Mouse (Mus musculus): ENCODE results near the gene Hivep1. TPM values are rescaled to one million over a fixed set of nuclear protein-coding genes. Genes with fewer than 3 reads are reported as not detected.

Hivep1 gene
- polyA plus RNA-seq, 1 experiment = 38.2 TPM

- Histone ChIP-seq H3K4me3 (replicated peaks) (peak overlapping the region; percentile 64), H3K36me3 (replicated peaks; ENCODE audit: low read length) (peaks cover 38% of the 10 kb centered on the region), H3K4me1 (peaks cover 89% of the 10 kb centered on the region), H3K9me3 (peaks cover 3% of the 10 kb centered on the region; the same call in 1 of the 2 replicates), H3K27me3 (replicated peaks) (no peaks in the 10 kb centered on the region)
- TF ChIP-seq GATA1 (IDR thresholded peaks at IDR 0.05; ENCODE audit: borderline replicate concordance, low read length) = no peak
- no peak for TF ChIP-seq FLI1 (IDR thresholded peaks at IDR 0.05; ENCODE audit: low read length)
Observed at GRCm38 (mm10) chr13:42093268-42094042, 41.6 kb downstream of the Hivep1 start.

- TF ChIP-seq GATA1 (IDR thresholded peaks at IDR 0.05; ENCODE audit: borderline replicate concordance, low read length) = no peak
- no peak for TF ChIP-seq FLI1 (IDR thresholded peaks at IDR 0.05; ENCODE audit: low read length)
- no peaks in the 10 kb centered on the region for H3K27me3 ChIP-seq (replicated peaks)
- peaks cover 89% of the 10 kb centered on the region for H3K4me1 ChIP-seq
- H3K4me3 ChIP-seq (replicated peaks) = peak overlapping the region; percentile 89
- peaks cover 4% of the 10 kb centered on the region; the same call in 1 of the 2 replicates for H3K9me3 ChIP-seq
- H3K36me3 ChIP-seq (replicated peaks; ENCODE audit: low read length) = peaks cover 26% of the 10 kb centered on the region
Observed at GRCm38 (mm10) chr13:42095826-42096515, 44.1 kb downstream of the Hivep1 start.

DNA sequence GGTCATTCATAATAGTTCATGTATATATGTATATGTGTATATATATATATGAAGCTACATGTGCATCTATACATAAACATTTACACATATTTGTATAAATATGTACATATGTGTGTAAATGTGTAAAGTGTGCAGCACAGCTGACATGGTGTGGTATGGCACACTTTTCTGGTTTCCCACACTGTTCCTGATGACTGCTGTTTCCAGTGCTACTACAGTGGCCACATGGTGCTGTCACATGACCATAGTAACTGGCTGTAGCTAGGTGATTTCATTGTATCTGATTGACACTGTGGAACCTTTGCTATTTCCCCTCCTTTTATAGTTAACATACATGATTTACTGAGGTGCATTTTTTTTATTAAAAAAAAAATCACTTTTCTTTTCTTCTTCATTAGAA lies 45.3 kb downstream of the Hivep1 start:
- peak overlapping the region; percentile 57 for H3K4me3 ChIP-seq (replicated peaks)
- H3K36me3 ChIP-seq (replicated peaks; ENCODE audit: low read length) = peaks cover 19% of the 10 kb centered on the region
- H3K9me3 ChIP-seq = peaks cover 4% of the 10 kb centered on the region; the same call in 1 of the 2 replicates
- TF ChIP-seq GATA1 (IDR thresholded peaks at IDR 0.05; ENCODE audit: borderline replicate concordance, low read length) (no peak), FLI1 (IDR thresholded peaks at IDR 0.05; ENCODE audit: low read length) (no peak)
- peaks cover 89% of the 10 kb centered on the region for H3K4me1 ChIP-seq
- H3K27me3 ChIP-seq (replicated peaks) = no peaks in the 10 kb centered on the region

DNA sequence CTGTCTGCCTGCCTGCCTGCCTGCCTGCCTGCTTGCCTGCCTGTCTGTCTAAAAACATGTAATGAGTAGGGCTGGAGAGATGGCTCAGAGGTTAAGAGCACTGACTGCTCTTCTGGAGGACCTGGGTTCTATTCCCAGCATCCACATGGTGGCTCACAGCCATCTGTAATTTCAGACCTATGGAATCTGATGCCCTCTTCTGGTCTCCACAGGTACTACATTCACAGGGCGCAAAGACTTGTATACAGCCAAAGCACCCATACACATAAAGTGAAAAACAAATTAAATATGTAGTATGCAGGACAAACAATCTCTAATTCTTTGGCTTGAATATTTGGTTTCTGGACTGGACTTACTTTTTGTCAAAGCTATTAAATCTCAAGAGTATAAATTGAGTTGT lies 46.7 kb downstream of the Hivep1 start:
- TF ChIP-seq GATA1 (IDR thresholded peaks at IDR 0.05; ENCODE audit: borderline replicate concordance, low read length) (no peak), FLI1 (IDR thresholded peaks at IDR 0.05; ENCODE audit: low read length) (no peak)
- Histone ChIP-seq H3K4me1 (peaks cover 89% of the 10 kb centered on the region), H3K27me3 (replicated peaks) (no peaks in the 10 kb centered on the region), H3K4me3 (replicated peaks) (no peak overlapping the region), H3K36me3 (replicated peaks; ENCODE audit: low read length) (peaks cover 19% of the 10 kb centered on the region), H3K9me3 (peaks cover 4% of the 10 kb centered on the region; the same call in 1 of the 2 replicates)

- peaks cover 19% of the 10 kb centered on the region for H3K36me3 ChIP-seq (replicated peaks; ENCODE audit: low read length)
- peaks cover 4% of the 10 kb centered on the region; the same call in 1 of the 2 replicates for H3K9me3 ChIP-seq
- peak overlapping the region; percentile 54 for H3K4me3 ChIP-seq (replicated peaks)
- peaks cover 88% of the 10 kb centered on the region for H3K4me1 ChIP-seq
- no peaks in the 10 kb centered on the region for H3K27me3 ChIP-seq (replicated peaks)
- TF ChIP-seq FLI1 (IDR thresholded peaks at IDR 0.05; ENCODE audit: low read length) (no peak), GATA1 (IDR thresholded peaks at IDR 0.05; ENCODE audit: borderline replicate concordance, low read length) (no peak)
Observed at GRCm38 (mm10) chr13:42099523-42099922, 47.7 kb downstream of the Hivep1 start.

DNA sequence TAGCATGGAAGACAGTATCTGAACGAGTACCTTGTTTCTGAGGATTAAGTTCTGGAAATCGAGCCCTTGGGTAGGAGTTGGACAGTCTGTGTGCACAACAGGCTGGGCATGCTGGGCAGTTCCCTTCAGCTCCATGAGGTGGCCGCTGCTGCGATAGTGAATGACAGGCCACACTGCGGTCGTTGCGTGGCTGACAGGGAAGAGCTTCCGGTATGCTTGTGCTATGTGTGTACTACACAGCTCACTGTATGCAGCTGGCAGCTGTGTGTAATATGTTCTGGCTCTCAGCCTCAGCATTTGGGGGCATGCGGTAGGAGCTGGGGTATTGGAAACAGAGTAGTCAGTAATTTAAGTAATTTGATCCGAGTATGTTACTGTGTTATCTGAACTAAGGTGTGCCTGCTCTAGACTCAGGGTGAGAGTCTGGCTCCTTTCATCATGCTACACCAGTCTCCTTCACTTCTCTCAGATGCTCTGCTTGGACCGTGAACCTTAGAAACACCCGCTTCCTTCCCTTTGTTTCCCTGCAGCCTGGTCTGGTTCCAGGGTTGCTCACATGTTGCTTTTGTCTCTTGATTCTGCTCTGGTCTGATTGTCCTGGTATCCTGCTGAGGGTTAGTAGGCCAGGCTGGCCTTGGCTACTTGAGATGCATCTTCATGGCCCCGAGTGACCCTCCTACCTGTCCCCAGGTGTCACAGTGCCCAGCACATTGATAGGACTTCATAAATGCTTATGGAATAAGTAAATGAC lies 49.8 kb downstream of the Hivep1 start:
- no peak for TF ChIP-seq GATA1 (IDR thresholded peaks at IDR 0.05; ENCODE audit: borderline replicate concordance, low read length)
- no peak for TF ChIP-seq FLI1 (IDR thresholded peaks at IDR 0.05; ENCODE audit: low read length)
- peak overlapping the region; percentile 88 for H3K4me3 ChIP-seq (replicated peaks)
- peaks cover 89% of the 10 kb centered on the region for H3K4me1 ChIP-seq
- H3K9me3 ChIP-seq = peaks cover 4% of the 10 kb centered on the region; the same call in 1 of the 2 replicates
- peaks cover 21% of the 10 kb centered on the region for H3K36me3 ChIP-seq (replicated peaks; ENCODE audit: low read length)
- H3K27me3 ChIP-seq (replicated peaks) = no peaks in the 10 kb centered on the region

- Histone ChIP-seq H3K36me3 (replicated peaks; ENCODE audit: low read length) (peaks cover 22% of the 10 kb centered on the region), H3K9me3 (peaks cover 4% of the 10 kb centered on the region; the same call in 1 of the 2 replicates), H3K4me3 (replicated peaks) (peak overlapping the region; percentile 91), H3K4me1 (peaks cover 85% of the 10 kb centered on the region), H3K27me3 (replicated peaks) (no peaks in the 10 kb centered on the region)
- TF ChIP-seq FLI1 (IDR thresholded peaks at IDR 0.05; ENCODE audit: low read length) = no peak
- no peak for TF ChIP-seq GATA1 (IDR thresholded peaks at IDR 0.05; ENCODE audit: borderline replicate concordance, low read length)
Observed at GRCm38 (mm10) chr13:42102980-42103379, 51.2 kb downstream of the Hivep1 start.

DNA sequence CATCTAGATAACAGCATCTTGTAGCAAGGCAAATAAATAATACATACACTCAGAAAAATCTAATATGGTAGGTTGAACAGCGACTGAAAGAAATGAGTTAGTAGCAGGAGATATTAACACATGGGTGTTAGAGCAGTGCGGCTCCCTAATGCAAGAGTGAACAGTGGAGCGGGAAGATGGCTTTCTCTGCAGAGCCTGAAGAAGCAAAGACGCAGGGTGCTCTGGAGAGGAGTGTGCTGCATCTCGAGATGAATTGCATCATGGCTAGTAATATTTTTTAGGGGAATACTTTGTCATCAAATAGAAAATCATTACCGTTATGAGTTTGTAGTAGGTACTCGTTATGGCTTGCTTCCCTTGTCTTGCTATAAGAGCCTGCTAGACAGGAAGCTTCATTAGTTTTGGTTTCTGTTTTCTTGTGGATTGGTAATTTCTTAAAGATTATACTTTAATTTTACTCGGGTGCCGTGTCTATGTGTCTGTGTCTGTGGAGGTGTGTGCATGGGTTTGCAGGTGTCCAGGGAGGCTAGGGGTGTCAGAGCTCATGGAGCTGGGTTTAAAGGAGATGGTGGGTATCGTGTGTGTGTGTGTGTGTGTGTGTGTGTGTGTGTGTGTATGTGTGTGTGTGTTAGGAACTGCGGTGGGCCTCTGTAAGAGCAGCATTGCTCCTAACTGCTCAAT lies 51.8 kb downstream of the Hivep1 start:
- TF ChIP-seq GATA1 (IDR thresholded peaks at IDR 0.05; ENCODE audit: borderline replicate concordance, low read length) (no peak), FLI1 (IDR thresholded peaks at IDR 0.05; ENCODE audit: low read length) (no peak)
- Histone ChIP-seq H3K9me3 (no peaks in the 10 kb centered on the region), H3K27me3 (replicated peaks) (no peaks in the 10 kb centered on the region), H3K4me1 (peaks cover 91% of the 10 kb centered on the region), H3K4me3 (replicated peaks) (peak overlapping the region; percentile 91), H3K36me3 (replicated peaks; ENCODE audit: low read length) (peaks cover 16% of the 10 kb centered on the region)

- peaks cover 92% of the 10 kb centered on the region for H3K4me1 ChIP-seq
- no peaks in the 10 kb centered on the region for H3K27me3 ChIP-seq (replicated peaks)
- H3K9me3 ChIP-seq = no peaks in the 10 kb centered on the region
- H3K36me3 ChIP-seq (replicated peaks; ENCODE audit: low read length) = peaks cover 12% of the 10 kb centered on the region
- peak overlapping the region; percentile 79 for H3K4me3 ChIP-seq (replicated peaks)
- TF ChIP-seq GATA1 (IDR thresholded peaks at IDR 0.05; ENCODE audit: borderline replicate concordance, low read length) (no peak), FLI1 (IDR thresholded peaks at IDR 0.05; ENCODE audit: low read length) (no peak)
Observed at GRCm38 (mm10) chr13:42104371-42104770, 52.5 kb downstream of the Hivep1 start.

All from megakaryocyte, embryonic 14.5 days (primary cell).